Mouse (Mus musculus) small intestine, adult 2 months (tissue): ENCODE measurements around the gene Pla2g6.

ENCODE experiments used
- CTCF ChIP-seq: fragments of 200-500 bp; IDR thresholded peaks from 2 replicates; pipeline ENCODE4 v1.5.1; 2012; ENCODE audit warnings: low read depth, mild to moderate bottlenecking, control low read depth, inconsistent platforms, low read length, moderate library complexity, mixed read lengths; ENCODE audit not compliant: insufficient replicate concordance, insufficient read length; ENCODE audit errors: extremely low read depth
- POLR2A ChIP-seq: fragments of 200-500 bp; IDR thresholded peaks from 2 replicates; pipeline ENCODE4 v1.6.1; 2012; ENCODE audit warnings: low read depth, mild to moderate bottlenecking, control low read depth, inconsistent platforms, low read length, moderate library complexity

- TF ChIP-seq CTCF (no peak), POLR2A (no peak)
Measured at GRCm38 (mm10) chr15:79251781-79252491, 76.3 kb downstream of the Pla2g6 start.
